In the genomic region with DNA sequence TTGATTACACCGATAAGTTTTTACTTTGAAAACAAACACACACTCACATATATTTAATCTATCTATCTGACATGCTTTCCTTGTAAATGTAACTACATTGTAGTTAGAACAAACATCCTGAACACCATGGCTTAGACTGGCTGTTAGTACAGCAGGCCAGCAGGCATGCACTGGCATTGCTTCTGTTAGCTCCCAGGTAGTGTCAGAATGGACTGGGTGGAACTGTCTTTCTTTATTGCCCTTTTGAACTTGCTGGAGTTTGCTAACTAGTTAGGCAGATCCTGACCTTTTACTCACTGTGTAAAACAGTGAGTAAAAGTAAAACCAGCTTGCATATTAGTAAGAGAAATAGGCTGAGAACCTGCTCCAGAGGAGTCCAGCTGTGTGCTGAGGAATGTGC, we compare ENCODE assay signal across 20 mouse cellular contexts. TPM values are rescaled to one million over a fixed set of nuclear protein-coding genes. Genes with fewer than 3 reads are reported as not detected.
A peak's percentile ranks its signal among the peaks of the same experiment; 100 is the strongest.
DNase-seq lines count a peak whose midpoint lies in the region; ATAC-seq and TF ChIP-seq lines count a peak whose summit lies in the region.
"Had no signal": no experiment of that assay in that cellular context is flagged by ENCODE, and none has a peak within 500 bp of the region (broad histone marks: within the 10 kb centered on the region; RNA-seq: fewer than 3 reads in every experiment).

No protein-coding gene starts in this region.

- H3K9ac ChIP-seq in kidney, embryonic 16.5 days (replicated peaks; ENCODE audit: low read length), result no peak overlapping the region
- H3K9ac ChIP-seq in liver, embryonic 13.5 days, result no peak overlapping the region
- no peak overlapping the region for H3K9ac ChIP-seq in stomach, postnatal 0 days (ENCODE audit: low read length)
- H3K9ac ChIP-seq: embryonic facial prominence, embryonic 13.5 days; forebrain, embryonic 12.5 days; hindbrain, embryonic 12.5 days; lung, embryonic 15.5 days; midbrain, embryonic 13.5 days had no signal

- no peak overlapping the region for H3K4me3 ChIP-seq in kidney, embryonic 16.5 days (ENCODE audit: low read length)
- no peak overlapping the region for H3K4me3 ChIP-seq in liver, embryonic 13.5 days (replicated peaks)
- no peak overlapping the region for H3K4me3 ChIP-seq in stomach, postnatal 0 days (ENCODE audit: low read depth, low read length)
- H3K4me3 ChIP-seq: embryonic facial prominence, embryonic 13.5 days; erythroblast, embryonic 14.5 days; forebrain, embryonic 12.5 days; hindbrain, embryonic 12.5 days; lung, embryonic 15.5 days; megakaryocyte, embryonic 14.5 days; midbrain, embryonic 13.5 days had no signal

- 88% methylated on average over 1 of the region's 1 CpGs for WGBS in kidney, embryonic 16.5 days
- 79% methylated on average over 1 of the region's 1 CpGs for WGBS in liver, embryonic 13.5 days (ENCODE audit: insufficient replicate concordance)
- 38% methylated on average over 1 of the region's 1 CpGs for WGBS in stomach, postnatal 0 days

- DNase-seq in heart, adult 11 months, result peak; percentile 63
- DNase-seq in heart, adult 8-10 months (ENCODE audit: low spot score), result no peak
- DNase-seq in kidney, adult 8-10 months, result peak; percentile 19 to 48
- no peak for DNase-seq in liver, embryonic 13.5 days
- DNase-seq in stomach, postnatal 0 days (ENCODE audit: low spot score), result no peak
- DNase-seq in adrenal gland, postnatal 14 days, result no peak
- DNase-seq: cerebellum, adult 8-10 months; cerebellum, postnatal 36 days; embryo, embryonic 11 days; spleen, adult 18-20 months had no signal

- TF ChIP-seq CTCF in stomach, postnatal 0 days (IDR thresholded peaks at IDR 0.05; ENCODE audit: low read depth), result no peak

- H3K9me3 ChIP-seq in kidney, embryonic 16.5 days (ENCODE audit: low read length), result peaks cover 4% of the 10 kb centered on the region; the same call in 1 of the 2 replicates
- H3K9me3 ChIP-seq in liver, embryonic 13.5 days (replicated peaks), result no peaks in the 10 kb centered on the region
- no peaks in the 10 kb centered on the region for H3K9me3 ChIP-seq in stomach, postnatal 0 days (ENCODE audit: control insufficient read depth, low read length)
- H3K9me3 ChIP-seq: embryonic facial prominence, embryonic 13.5 days; forebrain, embryonic 12.5 days; lung, embryonic 15.5 days; midbrain, embryonic 13.5 days had no signal

- H3K4me2 ChIP-seq in kidney, embryonic 16.5 days (replicated peaks; ENCODE audit: low read depth, low read length), result no peak overlapping the region
- no peak overlapping the region for H3K4me2 ChIP-seq in liver, embryonic 13.5 days
- H3K4me2 ChIP-seq in stomach, postnatal 0 days (replicated peaks; ENCODE audit: low read depth), result no peak overlapping the region
- H3K4me2 ChIP-seq: embryonic facial prominence, embryonic 13.5 days; forebrain, embryonic 12.5 days; heart, embryonic 11.5 days; hindbrain, embryonic 12.5 days; lung, embryonic 15.5 days; midbrain, embryonic 13.5 days had no signal

- H3K36me3 ChIP-seq in kidney, embryonic 16.5 days (ENCODE audit: insufficient read depth, low read length), result no peaks in the 10 kb centered on the region
- no peaks in the 10 kb centered on the region for H3K36me3 ChIP-seq in liver, embryonic 13.5 days
- H3K36me3 ChIP-seq in stomach, postnatal 0 days (ENCODE audit: control insufficient read depth, insufficient read depth, low read length), result no peaks in the 10 kb centered on the region
- H3K36me3 ChIP-seq: embryonic facial prominence, embryonic 13.5 days; hindbrain, embryonic 12.5 days; lung, embryonic 15.5 days; midbrain, embryonic 13.5 days had no signal

- no peak for TF ChIP-seq EP300 in stomach, postnatal 0 days (optimal IDR thresholded peaks at IDR 0.05)

- no peaks in the 10 kb centered on the region for H3K27me3 ChIP-seq in kidney, embryonic 16.5 days (ENCODE audit: insufficient read depth, low read length)
- H3K27me3 ChIP-seq in liver, embryonic 13.5 days, result 0 out of 2 replicates have a peak, but pooled peaks cover 3% of the 10 kb centered on the region
- no peaks in the 10 kb centered on the region for H3K27me3 ChIP-seq in stomach, postnatal 0 days (ENCODE audit: control insufficient read depth, insufficient read depth, low read length)
- H3K27me3 ChIP-seq: embryonic facial prominence, embryonic 13.5 days; forebrain, embryonic 12.5 days; hindbrain, embryonic 12.5 days; lung, embryonic 15.5 days; midbrain, embryonic 13.5 days had no signal

- ATAC-seq in kidney, embryonic 16.5 days (ENCODE audit: low FRiP score, low TSS enrichment), result no peak
- ATAC-seq in liver, embryonic 13.5 days (ENCODE audit: low read depth), result 0 out of 2 replicates have a peak, but pooled peaks have one; percentile 29
- ATAC-seq in stomach, postnatal 0 days (ENCODE audit: low FRiP score, low TSS enrichment), result peak; percentile 70; the same call in 1 of the 2 replicates
- ATAC-seq: midbrain, embryonic 13.5 days had no signal

- H3K4me1 ChIP-seq in kidney, embryonic 16.5 days (ENCODE audit: insufficient read depth, low read length), result no peaks in the 10 kb centered on the region
- no peaks in the 10 kb centered on the region for H3K4me1 ChIP-seq in liver, embryonic 13.5 days (replicated peaks)
- no peaks in the 10 kb centered on the region for H3K4me1 ChIP-seq in stomach, postnatal 0 days (replicated peaks; ENCODE audit: control insufficient read depth, insufficient read depth)
- H3K4me1 ChIP-seq: embryonic facial prominence, embryonic 13.5 days; megakaryocyte, embryonic 14.5 days had no signal

- H3K27ac ChIP-seq in kidney, embryonic 16.5 days (ENCODE audit: low read length), result no peak overlapping the region
- peak overlapping the region; percentile 34; the same call in 1 of the 2 replicates for H3K27ac ChIP-seq in liver, embryonic 13.5 days
- H3K27ac ChIP-seq in stomach, postnatal 0 days (replicated peaks), result peak overlapping the region; percentile 20; the same call in 1 of the 2 replicates
- H3K27ac ChIP-seq: embryonic facial prominence, embryonic 13.5 days; forebrain, embryonic 12.5 days; hindbrain, embryonic 12.5 days; lung, embryonic 15.5 days; midbrain, embryonic 13.5 days had no signal

RNA-seq across cellular contexts. Expression of a gene that starts 6.9 kb away (rescaled TPM):
- 1 to 10 TPM; 6.0 to 7.6 (median 6.3) TPM for total RNA-seq in heart, adult 8-10 months (2022)
- polyA plus RNA-seq in kidney, embryonic 16.5 days (2015; fragmentation: Nextera tagmentation; extraction: Ambion mirVana), result 2.8 and 4.0 TPM in 2 replicates
- 0.23 and 0.28 TPM in 2 replicates for polyA plus RNA-seq in liver, embryonic 13.5 days (2015; fragmentation: Nextera tagmentation; extraction: Ambion mirVana)
- 3.3 and 3.6 TPM in 2 replicates for polyA plus RNA-seq in stomach, postnatal 0 days (2015; fragmentation: Nextera tagmentation; extraction: Ambion mirVana)
- 2.5 and 3.3 TPM in 2 replicates for total RNA-seq in adrenal gland, postnatal 14 days (2021)
- total RNA-seq: monocyte, adult 5-6 weeks had no signal
- polyA plus RNA-seq: erythroblast, embryonic 14.5 days had no signal

RNA-seq across cellular contexts. Expression of a gene that starts 8.2 kb away (rescaled TPM):
- 100 to 1,000 TPM in 1 of 4 experiments, 10 to 100 TPM in 3; 62.7 to 106 (median 77.6) TPM for total RNA-seq in heart, adult 8-10 months (2022)
- 52.7 TPM in 2 replicates for polyA plus RNA-seq in kidney, embryonic 16.5 days (2015; fragmentation: Nextera tagmentation; extraction: Ambion mirVana)
- 11.4 and 11.8 TPM in 2 replicates for polyA plus RNA-seq in liver, embryonic 13.5 days (2015; fragmentation: Nextera tagmentation; extraction: Ambion mirVana)
- polyA plus RNA-seq in stomach, postnatal 0 days (2015; fragmentation: Nextera tagmentation; extraction: Ambion mirVana), result 116 and 118 TPM in 2 replicates
- total RNA-seq in adrenal gland, postnatal 14 days (2021), result 121 and 133 TPM in 2 replicates
- polyA plus RNA-seq: erythroblast, embryonic 14.5 days had no signal

Comparison
In these comparisons a context has a peak if more than half of its experiments do, and no peak if none do; other contexts are left out.
1. DNase-seq: peak in heart, adult 11 months (single experiment) and kidney, adult 8-10 months (2 of 2); none in heart, adult 8-10 months (single experiment), liver, embryonic 13.5 days (single experiment), stomach, postnatal 0 days (single experiment) and adrenal gland, postnatal 14 days (single experiment).